Mouse (Mus musculus): Measurements from ENCODE around the gene Inf2. TPM values are rescaled to one million over a fixed set of nuclear protein-coding genes. Genes with fewer than 3 reads are reported as not detected.

Inf2 gene
- total and polyA plus RNA-seq, 3 experiments: 26.1 to 122 (median 55.7) TPM

DNA sequence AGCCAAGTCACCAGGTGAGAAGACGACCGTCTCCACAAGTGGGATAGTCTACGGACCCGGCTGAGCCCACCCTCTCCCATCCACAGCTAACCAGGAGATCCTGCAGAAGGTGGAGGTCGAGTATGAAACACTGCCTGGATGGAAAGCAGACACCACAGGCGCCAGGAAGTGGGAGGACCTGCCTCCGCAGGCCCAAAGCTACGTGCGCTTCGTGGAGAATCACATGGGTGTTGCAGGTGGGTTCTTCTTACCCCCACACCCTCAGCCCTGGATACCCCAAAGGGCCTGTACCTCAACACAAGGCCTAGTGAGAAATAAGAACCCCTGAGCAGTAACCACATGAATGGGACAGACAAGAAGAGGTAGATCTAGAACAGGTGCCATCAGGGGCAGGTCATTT is 50.9 kb downstream of the Inf2 start:
- Histone ChIP-seq H3K27me3 (ENCODE audit: control insufficient read depth in 1 of 2, insufficient read depth in 2 of 2, low read length in 2 of 2) (no peaks in the 10 kb centered on the region), H3K27ac (ENCODE audit: control insufficient read depth, low read depth, low read length) (no peak overlapping the region), H3K4me3 (ENCODE audit: control insufficient read depth in 1 of 2, insufficient read depth in 1 of 2, low read depth in 2 of 2, low read length in 2 of 2) (no peak overlapping the region), H3K79me2 (ENCODE audit: control insufficient read depth, insufficient read depth, low read length, poor library complexity) (no peaks in the 10 kb centered on the region; the same call in 1 of the 2 replicates), H3K36me3 (ENCODE audit: control insufficient read depth in 1 of 2, insufficient read depth in 2 of 2, low read length in 2 of 2) (peaks cover 0 to 6% of the 10 kb centered on the region in 2 experiments; a peak in 2 of 4 replicates), H3K9ac (ENCODE audit: control insufficient read depth, low read depth, low read length, poor library complexity, severe bottlenecking) (no peak overlapping the region), H3K9me3 (replicated peaks; ENCODE audit: insufficient read depth, low read length) (no peaks in the 10 kb centered on the region), H3K4me1 (ENCODE audit: control insufficient read depth in 1 of 2, insufficient read depth in 2 of 2, low read length in 2 of 2) (peaks cover 0 to 9% of the 10 kb centered on the region in 2 experiments; a peak in 2 of 4 replicates)
- no peak for TF ChIP-seq ETS1 (IDR thresholded peaks at IDR 0.05; ENCODE audit: low read depth, low read length)
- no peak for TF ChIP-seq GABPA (IDR thresholded peaks at IDR 0.05; ENCODE audit: low read depth, low read length)
- no peak for TF ChIP-seq MAX (IDR thresholded peaks at IDR 0.05; ENCODE audit: low read length)
- TF ChIP-seq UBTF (IDR thresholded peaks at IDR 0.05; ENCODE audit: borderline replicate concordance, insufficient read depth, low read depth, low read length): no peak
- no peak for TF ChIP-seq SIN3A (IDR thresholded peaks at IDR 0.05; ENCODE audit: low read length)
- no peak for TF ChIP-seq MYB (IDR thresholded peaks at IDR 0.05; ENCODE audit: low read depth, low read length)
- TF ChIP-seq KAT2A (conservative IDR thresholded peaks at IDR 0.05; ENCODE audit: low read depth, low read length): no peak
- no peak for TF ChIP-seq MAZ (IDR thresholded peaks at IDR 0.05; ENCODE audit: low read depth, low read length)
- TF ChIP-seq GATA1 (IDR thresholded peaks at IDR 0.05; ENCODE audit: low read depth, low read length): no peak
- no peak for TF ChIP-seq POLR2A (IDR thresholded peaks at IDR 0.05; ENCODE audit: control insufficient read depth in 1 of 2, insufficient read depth in 1 of 2, low read depth in 1 of 2, low read length in 2 of 2, poor library complexity in 1 of 2)
- TF ChIP-seq ZNF384 (IDR thresholded peaks at IDR 0.05; ENCODE audit: low read depth, low read length): no peak
- TF ChIP-seq NRF1 (IDR thresholded peaks at IDR 0.05; ENCODE audit: insufficient read depth, low read depth, low read length, poor library complexity, severe bottlenecking): no peak
- no peak for TF ChIP-seq ZMIZ1 (IDR thresholded peaks at IDR 0.05; ENCODE audit: low read depth, low read length)
- no peak for TF ChIP-seq MEF2A (IDR thresholded peaks at IDR 0.05; ENCODE audit: extremely low read depth, insufficient replicate concordance, low read depth, low read length, poor library complexity, severe bottlenecking)
- TF ChIP-seq EP300 (IDR thresholded peaks at IDR 0.05; ENCODE audit: low read depth in 1 of 2, low read length in 2 of 2): no peak
- TF ChIP-seq HCFC1 (IDR thresholded peaks at IDR 0.05; ENCODE audit: low read depth, low read length): no peak
- no peak for TF ChIP-seq SMC3 (IDR thresholded peaks at IDR 0.05; ENCODE audit: low read depth, low read length)
- no peak for TF ChIP-seq BHLHE40 (IDR thresholded peaks at IDR 0.05; ENCODE audit: borderline replicate concordance, low read depth, low read length)
- no peak for DNase-seq (ENCODE audit: low read depth, low spot score)

DNA sequence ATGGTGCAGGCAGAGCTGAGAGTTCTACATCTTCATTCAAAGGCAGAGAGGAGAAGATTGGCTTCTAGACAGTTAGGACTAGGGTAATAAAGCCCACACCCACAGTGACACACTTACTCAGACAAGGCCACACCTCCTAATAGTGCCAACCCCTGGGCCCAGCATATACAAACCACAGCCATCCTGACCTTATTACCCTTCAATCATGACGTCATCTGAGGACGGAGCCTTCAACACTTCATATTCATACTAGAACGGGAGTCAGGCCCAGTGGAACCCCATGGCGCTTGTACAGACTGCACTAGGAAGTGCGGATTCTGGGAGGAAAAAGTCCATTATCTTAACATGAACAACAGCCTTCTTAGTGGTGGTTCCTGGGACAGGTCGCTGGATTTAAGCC is 54.5 kb downstream of the Inf2 start:
- TF ChIP-seq ELF1 (IDR thresholded peaks at IDR 0.05; ENCODE audit: low read depth, low read length): no peak
- no peak for TF ChIP-seq ZMIZ1 (IDR thresholded peaks at IDR 0.05; ENCODE audit: low read depth, low read length)
- TF ChIP-seq ZC3H11A (IDR thresholded peaks at IDR 0.05; ENCODE audit: low read depth, low read length): no peak
- no peak for TF ChIP-seq MAZ (IDR thresholded peaks at IDR 0.05; ENCODE audit: low read depth, low read length)
- Histone ChIP-seq H3K9ac (ENCODE audit: control insufficient read depth, low read depth, low read length, poor library complexity, severe bottlenecking) (no peak overlapping the region), H3K27me3 (ENCODE audit: control insufficient read depth in 1 of 2, insufficient read depth in 2 of 2, low read length in 2 of 2) (no peaks in the 10 kb centered on the region), H3K9me3 (replicated peaks; ENCODE audit: insufficient read depth, low read length) (no peaks in the 10 kb centered on the region), H3K4me1 (ENCODE audit: control insufficient read depth in 1 of 2, insufficient read depth in 2 of 2, low read length in 2 of 2) (peaks cover 7 to 28% of the 10 kb centered on the region in 2 experiments; a peak in 3 of 4 replicates), H3K27ac (ENCODE audit: control insufficient read depth, low read depth, low read length) (no peak overlapping the region), H3K4me3 (ENCODE audit: control insufficient read depth in 1 of 2, insufficient read depth in 1 of 2, low read depth in 2 of 2, low read length in 2 of 2) (no peak overlapping the region), H3K36me3 (ENCODE audit: control insufficient read depth in 1 of 2, insufficient read depth in 2 of 2, low read length in 2 of 2) (peaks cover 3 to 21% of the 10 kb centered on the region in 2 experiments; a peak in 3 of 4 replicates), H3K79me2 (ENCODE audit: control insufficient read depth, insufficient read depth, low read length, poor library complexity) (peaks cover 25% of the 10 kb centered on the region)
- no peak for DNase-seq (ENCODE audit: low read depth, low spot score)

All from MEL (cell line).